Mouse (Mus musculus): ENCODE data around the gene Itpkc. TPM values are rescaled to one million over a fixed set of nuclear protein-coding genes. Genes with fewer than 3 reads are reported as not detected.

Gene Itpkc
- polyA plus RNA-seq, 1 experiment from 2014 or later: 3.3 TPM

DNA sequence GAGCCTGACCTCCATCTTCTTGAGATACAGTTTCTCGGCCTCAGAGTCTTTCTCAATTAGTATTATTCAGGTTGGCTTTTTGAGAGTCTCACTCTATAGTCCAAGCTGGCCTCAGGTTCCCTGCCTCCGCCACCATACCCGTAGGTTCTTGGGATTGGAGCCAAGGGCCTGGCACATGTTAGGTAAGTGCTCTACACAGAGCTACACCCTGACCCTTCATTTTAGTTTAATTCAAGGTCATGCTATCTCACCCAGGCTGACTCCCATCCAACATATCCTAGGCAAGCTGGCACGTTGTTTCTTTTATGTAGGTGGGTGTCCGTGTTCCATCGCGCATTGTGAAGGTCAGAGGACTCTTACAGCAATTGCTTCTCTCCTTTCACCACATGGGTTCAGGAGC, 53.6 kb downstream of the Itpkc start:
- WGBS: 81% methylated on average over 7 of the region's 7 CpGs
- ATAC-seq (ENCODE audit: extremely low read depth, insufficient number of reproducible peaks, low FRiP score, low TSS enrichment): no peak
- no peak overlapping the region for H3K4me3 ChIP-seq
- H3K4me2 ChIP-seq: no peak overlapping the region
- H3K27ac ChIP-seq (replicated peaks): no peak overlapping the region
- peaks cover 15% of the 10 kb centered on the region for H3K4me1 ChIP-seq
- H3K9me3 ChIP-seq: no peaks in the 10 kb centered on the region
- H3K27me3 ChIP-seq (replicated peaks): no peaks in the 10 kb centered on the region
- H3K9ac ChIP-seq: 0 out of 2 replicates have a peak overlapping the region, but pooled peaks have one; percentile 14
- peaks cover 61% of the 10 kb centered on the region for H3K36me3 ChIP-seq

DNA sequence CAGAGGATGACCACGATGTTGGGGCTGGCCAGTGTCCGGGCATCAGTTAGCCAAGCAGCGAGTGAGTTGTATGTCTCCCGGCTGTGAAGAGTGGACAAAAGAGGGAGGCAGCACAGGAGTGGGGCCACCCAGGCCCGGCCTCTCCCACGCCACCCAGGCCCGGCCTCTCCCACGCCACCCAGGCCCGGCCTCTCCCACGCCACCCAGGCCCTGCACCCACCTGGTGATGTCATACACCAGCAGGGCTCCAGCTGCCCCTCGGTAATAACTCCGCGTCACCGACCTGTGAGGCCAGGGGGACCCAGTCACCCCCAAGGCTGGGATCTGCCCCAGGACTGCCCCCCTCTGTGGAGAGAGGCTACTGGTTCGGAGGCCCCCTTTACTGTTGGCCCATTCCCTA, 54.0 kb downstream of the Itpkc start:
- no peaks in the 10 kb centered on the region for H3K27me3 ChIP-seq (replicated peaks)
- H3K4me1 ChIP-seq: peaks cover 11% of the 10 kb centered on the region
- 90% methylated on average over 15 of the region's 15 CpGs for WGBS
- H3K9ac ChIP-seq: no peak overlapping the region
- H3K4me2 ChIP-seq: no peak overlapping the region
- H3K36me3 ChIP-seq: peaks cover 61% of the 10 kb centered on the region
- H3K27ac ChIP-seq (replicated peaks): no peak overlapping the region
- no peak for ATAC-seq (ENCODE audit: extremely low read depth, insufficient number of reproducible peaks, low FRiP score, low TSS enrichment)
- H3K9me3 ChIP-seq: no peaks in the 10 kb centered on the region
- H3K4me3 ChIP-seq: no peak overlapping the region

DNA sequence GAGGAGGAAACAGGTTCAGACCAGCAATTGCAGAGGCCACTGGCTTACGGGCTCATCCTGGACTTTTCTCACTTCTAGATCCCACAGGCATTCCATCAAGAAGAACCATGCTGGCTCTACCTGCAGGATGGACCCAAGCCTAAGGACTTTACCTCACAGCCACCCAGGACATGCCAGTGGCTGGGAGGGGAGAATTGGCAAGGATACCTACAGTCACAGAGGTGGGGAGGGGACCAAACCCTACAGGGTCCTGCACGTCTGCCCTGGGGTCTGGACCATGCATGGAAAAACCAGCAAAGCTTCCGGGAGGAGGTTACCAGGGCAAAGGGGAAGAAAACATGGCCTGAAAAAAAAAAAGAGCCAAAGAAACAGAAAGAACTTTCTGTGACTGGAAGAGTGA, 57.5 kb downstream of the Itpkc start:
- Histone ChIP-seq H3K4me2 (no peak overlapping the region), H3K4me1 (peaks cover 11% of the 10 kb centered on the region), H3K9ac (no peak overlapping the region), H3K4me3 (no peak overlapping the region), H3K36me3 (peaks cover 61% of the 10 kb centered on the region), H3K9me3 (no peaks in the 10 kb centered on the region), H3K27ac (replicated peaks) (no peak overlapping the region), H3K27me3 (replicated peaks) (no peaks in the 10 kb centered on the region)
- no peak for ATAC-seq (ENCODE audit: extremely low read depth, insufficient number of reproducible peaks, low FRiP score, low TSS enrichment)
- 82% methylated on average over 3 of the region's 3 CpGs for WGBS

DNA sequence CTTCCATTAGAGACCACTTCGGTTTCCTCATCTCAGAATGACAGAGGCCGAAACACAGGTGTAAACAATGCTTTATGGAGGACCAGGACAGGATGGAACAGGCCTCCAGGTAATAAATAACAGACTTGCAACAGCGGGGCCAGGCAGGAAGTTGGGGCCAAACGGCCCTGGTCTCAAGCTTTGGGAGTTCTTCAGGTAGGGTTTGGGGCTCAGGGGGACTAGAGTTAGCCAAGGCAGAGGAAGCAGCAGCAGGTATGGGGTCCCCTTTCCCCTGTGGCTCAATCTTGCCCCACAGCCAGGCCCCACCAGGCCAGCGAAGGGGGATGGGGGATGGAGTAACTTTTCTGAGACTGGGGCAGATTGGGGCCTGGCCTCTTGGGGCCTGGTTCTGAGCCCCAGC, 60.1 kb downstream of the Itpkc start:
- H3K4me1 ChIP-seq: peaks cover 35% of the 10 kb centered on the region
- H3K9me3 ChIP-seq: no peaks in the 10 kb centered on the region
- H3K27me3 ChIP-seq (replicated peaks): no peaks in the 10 kb centered on the region
- H3K4me2 ChIP-seq: no peak overlapping the region
- peaks cover 56% of the 10 kb centered on the region for H3K36me3 ChIP-seq
- H3K9ac ChIP-seq: no peak overlapping the region
- WGBS: 89% methylated on average over 5 of the region's 5 CpGs
- no peak overlapping the region for H3K4me3 ChIP-seq
- no peak overlapping the region for H3K27ac ChIP-seq (replicated peaks)
- no peak for ATAC-seq (ENCODE audit: extremely low read depth, insufficient number of reproducible peaks, low FRiP score, low TSS enrichment)

DNA sequence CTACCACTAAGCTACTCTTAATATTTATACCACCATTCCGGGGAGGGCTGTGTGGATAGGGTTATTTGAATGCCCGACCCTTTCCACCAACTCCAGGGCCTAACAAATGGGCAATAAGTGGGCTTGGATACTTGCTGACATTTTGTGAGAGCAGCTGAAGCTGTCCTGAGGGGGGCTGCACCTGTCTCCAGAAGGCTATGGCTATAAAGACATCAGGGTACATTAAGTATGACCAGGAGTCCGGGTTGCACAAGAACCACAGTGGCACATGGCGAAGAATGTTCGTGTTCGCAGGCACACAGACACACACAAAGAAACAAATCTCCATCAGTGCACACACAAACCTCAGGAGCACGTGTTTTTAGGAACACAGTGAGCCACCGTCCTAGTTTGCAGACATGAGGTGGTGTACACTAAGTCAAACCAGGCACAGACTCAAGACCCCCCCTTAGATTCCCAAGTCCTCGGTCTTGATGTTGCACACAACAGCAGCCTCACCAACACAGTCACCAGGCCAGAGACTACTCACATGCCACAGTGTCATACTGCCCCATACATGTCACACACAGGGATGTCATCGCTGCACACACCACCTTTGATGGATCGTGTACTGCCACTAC, 60.9 kb downstream of the Itpkc start:
- Histone ChIP-seq H3K9me3 (no peaks in the 10 kb centered on the region), H3K27me3 (replicated peaks) (no peaks in the 10 kb centered on the region), H3K9ac (peak overlapping the region; percentile 96), H3K4me3 (peak overlapping the region; percentile 80), H3K36me3 (peaks cover 56% of the 10 kb centered on the region), H3K27ac (replicated peaks) (peak overlapping the region; percentile 98), H3K4me2 (peak overlapping the region; percentile 87), H3K4me1 (peaks cover 43% of the 10 kb centered on the region)
- no peak for ATAC-seq (ENCODE audit: extremely low read depth, insufficient number of reproducible peaks, low FRiP score, low TSS enrichment)
- 73% methylated on average over 11 of the region's 11 CpGs for WGBS

DNA sequence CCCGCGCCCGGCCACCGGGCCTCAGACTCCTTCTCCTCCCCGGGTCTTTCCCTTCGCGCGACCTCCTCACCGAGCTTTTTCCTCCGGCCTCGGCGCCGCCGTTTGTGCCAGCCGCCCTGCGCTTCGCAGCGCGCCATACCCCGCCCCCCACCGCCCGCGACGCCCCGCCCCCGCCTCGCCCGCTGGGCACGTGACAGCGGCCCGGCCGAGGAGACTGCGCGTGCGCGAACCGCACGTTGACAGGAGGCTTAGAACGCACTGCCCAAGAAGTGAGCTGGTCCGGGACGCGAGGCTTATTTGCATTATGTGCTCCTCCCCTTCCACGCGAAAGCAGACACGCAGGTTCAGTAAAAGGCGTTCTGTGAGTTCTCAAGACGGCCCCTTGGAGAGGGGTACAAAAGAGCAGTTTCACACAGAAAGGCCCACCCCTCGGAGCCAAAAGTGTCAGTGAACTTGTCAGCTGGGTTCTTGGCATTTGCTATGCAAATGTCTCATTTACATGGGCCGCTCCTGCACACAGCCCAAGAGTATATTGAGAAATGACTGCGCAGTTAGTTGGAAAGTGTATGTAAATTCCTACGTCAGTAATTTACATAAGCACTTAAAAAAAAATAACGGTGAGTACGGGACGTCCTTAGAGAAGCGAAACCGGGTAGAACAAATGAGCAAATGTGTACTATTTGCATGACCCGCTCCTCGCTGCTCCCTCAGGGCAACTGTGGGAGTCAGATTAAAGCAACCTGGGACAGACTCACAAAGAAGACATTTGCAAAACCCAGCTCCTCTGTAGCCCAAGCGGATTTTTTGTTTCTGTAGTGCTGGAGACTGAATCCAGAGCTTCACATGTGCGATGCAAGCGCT, 61.6 kb downstream of the Itpkc start, which contains the start of gene Egln2:
Egln2 (minus strand) TSS at position 189 of the 861 bp plus-strand sequence.
- peak within 1 kb of the TSS; percentile 96 for H3K9ac ChIP-seq
- peak within 1 kb of the TSS; percentile 98 for H3K27ac ChIP-seq (replicated peaks)
- H3K4me1 ChIP-seq: peaks cover 50% of the 10 kb centered on the region
- H3K36me3 ChIP-seq: peaks cover 56% of the 10 kb centered on the region
- peak within 1 kb of the TSS; percentile 80 for H3K4me3 ChIP-seq
- H3K27me3 ChIP-seq (replicated peaks): no peaks in the 10 kb centered on the region
- peak within 1 kb of the TSS; percentile 87 for H3K4me2 ChIP-seq
- WGBS: 1% methylated on average over 60 of the region's 61 CpGs
- ATAC-seq (ENCODE audit: extremely low read depth, insufficient number of reproducible peaks, low FRiP score, low TSS enrichment): peak; percentile 83
- no peaks in the 10 kb centered on the region for H3K9me3 ChIP-seq

DNA sequence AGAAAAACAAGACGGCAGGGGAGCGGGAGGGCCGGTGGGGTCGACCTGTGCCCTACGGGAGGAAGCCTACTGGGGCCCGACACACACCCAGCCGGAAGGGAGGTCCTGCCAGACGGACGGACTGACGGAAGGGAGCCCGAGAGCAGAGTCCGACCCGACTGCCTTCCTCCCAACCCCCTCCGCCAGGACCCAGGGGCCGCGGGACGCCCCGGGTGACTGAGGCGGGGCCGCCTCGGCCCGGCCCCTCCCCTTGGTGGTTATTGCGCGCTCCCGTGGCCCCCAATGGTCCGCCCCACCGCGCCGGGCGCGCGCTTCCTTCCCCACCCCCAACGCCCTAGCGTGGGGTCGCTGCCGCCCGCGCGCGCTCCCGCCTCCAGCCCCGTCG, 62.2 kb downstream of the Itpkc start:
- peak overlapping the region; percentile 80 for H3K4me3 ChIP-seq
- H3K36me3 ChIP-seq: peaks cover 55% of the 10 kb centered on the region
- H3K9me3 ChIP-seq: no peaks in the 10 kb centered on the region
- peak overlapping the region; percentile 87 for H3K4me2 ChIP-seq
- WGBS: under 1% methylated on average over 20 of the region's 43 CpGs
- peaks cover 56% of the 10 kb centered on the region for H3K4me1 ChIP-seq
- peak overlapping the region; percentile 98 for H3K27ac ChIP-seq (replicated peaks)
- H3K27me3 ChIP-seq (replicated peaks): no peaks in the 10 kb centered on the region
- peak overlapping the region; percentile 96 for H3K9ac ChIP-seq
- peak; percentile 82 for ATAC-seq (ENCODE audit: extremely low read depth, insufficient number of reproducible peaks, low FRiP score, low TSS enrichment)

DNA sequence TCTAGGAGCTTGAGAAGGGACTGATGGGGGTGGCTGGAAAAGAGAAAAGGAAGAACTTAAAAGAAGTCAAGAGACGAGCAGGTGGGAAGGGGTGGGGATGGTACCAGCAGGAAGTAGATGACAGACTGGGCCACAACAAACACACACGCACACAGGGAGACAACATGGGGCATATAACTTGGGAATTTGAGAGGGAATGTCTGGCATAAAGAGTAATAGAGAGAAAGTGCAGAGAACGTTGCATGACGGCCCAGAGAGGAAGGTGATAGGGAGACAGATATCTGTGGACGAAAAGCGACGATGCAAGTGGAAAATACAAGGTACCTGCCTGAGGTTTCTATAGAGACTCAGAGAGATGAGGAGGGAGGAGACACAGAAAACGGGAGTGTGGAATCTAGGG, 62.8 kb downstream of the Itpkc start:
- WGBS: 3% methylated on average over 8 of the region's 8 CpGs
- Histone ChIP-seq H3K9me3 (no peaks in the 10 kb centered on the region), H3K36me3 (peaks cover 54% of the 10 kb centered on the region), H3K4me1 (peaks cover 60% of the 10 kb centered on the region), H3K4me3 (peak overlapping the region; percentile 80), H3K4me2 (peak overlapping the region; percentile 87), H3K27me3 (replicated peaks) (no peaks in the 10 kb centered on the region), H3K27ac (replicated peaks) (peak overlapping the region; percentile 98), H3K9ac (peak overlapping the region; percentile 96)
- no peak for ATAC-seq (ENCODE audit: extremely low read depth, insufficient number of reproducible peaks, low FRiP score, low TSS enrichment)

DNA sequence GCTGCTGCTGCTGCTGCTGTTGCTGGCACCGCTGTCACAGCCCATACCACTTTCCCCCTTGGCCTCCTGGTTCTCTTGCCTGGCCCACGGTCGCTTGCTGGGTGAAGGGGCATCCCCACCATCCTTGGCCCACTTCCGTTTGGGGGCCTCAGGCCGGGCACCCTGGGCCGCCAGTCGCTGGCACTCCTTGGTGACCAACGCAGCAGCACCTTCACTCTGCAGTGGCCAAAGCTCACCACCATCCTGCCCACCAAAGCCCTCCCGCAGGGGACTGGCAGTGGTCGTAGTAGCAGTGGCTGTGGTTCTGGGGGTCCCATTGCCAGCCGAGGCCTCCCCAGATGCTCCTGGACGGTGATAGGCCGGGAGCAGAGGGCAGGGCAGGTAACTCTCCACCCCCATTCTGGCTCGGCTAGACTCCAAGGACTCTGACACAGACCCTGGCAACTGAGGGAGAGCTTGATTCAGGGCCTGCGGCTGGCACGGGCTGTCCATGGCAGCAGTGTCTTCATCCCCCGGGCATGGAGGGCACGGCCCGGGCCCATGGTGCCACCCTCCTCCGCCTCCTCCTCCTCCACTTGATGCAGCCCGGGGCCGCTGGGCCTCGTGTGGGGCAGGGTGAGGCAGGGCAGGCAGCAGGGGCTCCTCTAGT, 63.3 kb downstream of the Itpkc start:
- Histone ChIP-seq H3K27me3 (replicated peaks) (no peaks in the 10 kb centered on the region), H3K4me2 (peak overlapping the region; percentile 87), H3K4me3 (peak overlapping the region; percentile 80), H3K27ac (replicated peaks) (peak overlapping the region; percentile 98), H3K9ac (peak overlapping the region; percentile 96), H3K4me1 (peaks cover 65% of the 10 kb centered on the region), H3K9me3 (no peaks in the 10 kb centered on the region), H3K36me3 (peaks cover 49% of the 10 kb centered on the region)
- ATAC-seq (ENCODE audit: extremely low read depth, insufficient number of reproducible peaks, low FRiP score, low TSS enrichment): no peak
- 66% methylated on average over 23 of the region's 23 CpGs for WGBS

DNA sequence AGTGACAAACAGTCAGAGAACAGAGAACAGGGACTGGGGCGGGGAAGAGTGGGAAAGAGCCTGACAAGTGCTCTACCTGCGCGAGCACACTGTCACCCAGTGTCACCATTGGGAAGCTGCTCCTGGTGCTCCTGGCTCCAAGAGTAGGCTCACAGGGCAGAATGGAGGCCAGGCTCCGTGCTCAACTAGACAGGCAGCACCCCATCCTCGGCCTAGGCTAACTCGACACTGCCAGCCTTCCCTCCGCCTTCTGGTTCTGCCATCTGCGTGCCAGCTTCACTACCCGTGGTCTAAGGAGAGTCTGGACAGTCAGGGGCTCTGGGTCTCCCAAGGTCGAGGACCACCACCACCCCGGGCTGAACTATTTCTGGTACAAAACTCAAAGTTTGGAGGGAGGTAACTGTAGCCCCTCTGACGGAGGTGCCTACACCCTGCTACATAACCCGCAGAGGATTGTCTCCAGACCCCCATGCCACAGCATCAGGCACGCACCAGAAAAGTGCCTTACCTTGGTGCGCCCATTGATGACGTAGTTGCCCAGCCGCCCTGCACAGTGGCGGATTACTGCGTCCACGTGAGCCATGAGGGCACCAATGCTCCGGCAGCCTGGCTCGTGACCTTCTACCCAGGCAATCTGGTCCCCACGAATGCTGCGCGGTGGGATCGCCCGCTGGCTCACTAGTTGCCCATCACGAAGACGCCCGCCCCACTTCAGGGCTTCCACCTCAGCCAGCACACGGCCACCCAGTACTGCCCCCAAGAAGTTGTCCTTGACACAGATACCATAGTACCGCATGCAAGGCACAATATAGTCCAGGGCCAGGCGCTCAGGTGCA, 64.1 kb downstream of the Itpkc start:
- Histone ChIP-seq H3K4me1 (peaks cover 66% of the 10 kb centered on the region), H3K9ac (peak overlapping the region; percentile 96), H3K4me3 (peak overlapping the region; percentile 80), H3K27ac (replicated peaks) (no peak overlapping the region), H3K4me2 (peak overlapping the region; percentile 87), H3K9me3 (no peaks in the 10 kb centered on the region), H3K27me3 (replicated peaks) (no peaks in the 10 kb centered on the region), H3K36me3 (peaks cover 51% of the 10 kb centered on the region)
- ATAC-seq (ENCODE audit: extremely low read depth, insufficient number of reproducible peaks, low FRiP score, low TSS enrichment): no peak
- whole genome bisulfite sequencing: 79% methylated on average over 33 of the region's 33 CpGs

DNA sequence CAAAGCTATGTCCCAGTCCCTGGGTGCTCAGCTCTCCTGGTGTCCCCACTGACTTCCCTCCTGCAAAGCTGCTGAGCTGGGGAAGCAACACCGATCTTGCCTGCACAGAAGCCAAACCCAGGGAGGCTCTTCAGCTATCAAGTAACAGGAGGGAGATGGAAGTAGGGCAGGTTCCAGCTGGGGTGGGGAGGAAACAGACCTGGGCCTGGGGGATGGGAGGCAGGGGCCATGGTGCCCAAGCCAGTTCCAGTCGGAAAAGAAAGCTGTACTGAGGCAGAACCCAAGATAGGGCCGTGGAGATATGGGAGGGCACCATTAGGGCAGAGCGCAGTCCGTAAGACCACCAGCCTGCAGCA, 65.0 kb downstream of the Itpkc start:
- no peaks in the 10 kb centered on the region for H3K27me3 ChIP-seq (replicated peaks)
- H3K27ac ChIP-seq (replicated peaks): 0 out of 2 replicates have a peak overlapping the region, but pooled peaks have one; percentile 6
- peaks cover 58% of the 10 kb centered on the region for H3K36me3 ChIP-seq
- H3K9me3 ChIP-seq: no peaks in the 10 kb centered on the region
- WGBS: 57% methylated on average over 5 of the region's 5 CpGs
- peaks cover 66% of the 10 kb centered on the region for H3K4me1 ChIP-seq
- H3K4me3 ChIP-seq: peak overlapping the region; percentile 80
- peak overlapping the region; percentile 87 for H3K4me2 ChIP-seq
- peak overlapping the region; percentile 96 for H3K9ac ChIP-seq
- ATAC-seq (ENCODE audit: extremely low read depth, insufficient number of reproducible peaks, low FRiP score, low TSS enrichment): no peak
